Mouse (Mus musculus): ENCODE results near the gene Pkd2.
"Not testable (repeated sequence)": the region's sequence is repeated elsewhere in the genome, so short reads cannot be mapped to it uniquely, and the experiment has no call there.

- not testable (repeated sequence) for TF ChIP-seq CTCF (conservative IDR thresholded peaks at IDR 0.05 in 1 of 2, IDR thresholded peaks at IDR 0.05 in 1 of 2; ENCODE audit: low read depth in 2 of 2, low read length in 2 of 2); ELF1 (IDR thresholded peaks at IDR 0.05; ENCODE audit: low read depth, low read length); SMC3 (IDR thresholded peaks at IDR 0.05; ENCODE audit: low read depth, low read length)
These were observed 10.9 kb upstream of the Pkd2 start for GRCm38 (mm10) chr5:104448346-104448745.

All from CH12.LX (cell line).